ENCODE assay signal across 29 mouse cellular contexts in the genomic region with DNA sequence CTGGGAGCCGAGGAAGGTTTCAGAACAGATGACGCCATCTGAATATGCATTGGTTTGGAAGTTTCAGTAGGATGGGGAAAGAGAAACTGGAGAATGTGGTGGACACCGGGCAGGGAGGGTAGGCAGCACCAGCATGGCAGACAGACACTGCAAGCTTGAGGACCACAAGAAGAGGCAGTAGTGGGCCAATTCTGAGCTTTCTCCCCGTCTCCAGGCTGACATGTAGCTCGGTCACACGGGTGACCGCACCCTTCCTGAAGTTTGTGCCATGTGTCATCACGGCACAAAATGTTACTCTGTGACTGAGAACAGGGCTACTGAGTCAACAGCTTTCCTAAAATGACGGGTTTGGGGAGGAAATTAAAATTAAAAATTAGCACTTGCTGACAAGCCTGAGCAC.
DNase-seq lines count a peak whose midpoint lies in the region; ATAC-seq and TF ChIP-seq lines count a peak whose summit lies in the region.
"Had no signal": no experiment of that assay in that cellular context is flagged by ENCODE, and none has a peak within 500 bp of the region (broad histone marks: within the 10 kb centered on the region; RNA-seq: fewer than 3 reads in every experiment).

No protein-coding gene starts in this region.

- peaks cover 27% of the 10 kb centered on the region for H3K4me1 ChIP-seq in embryonic fibroblast, embryonic 13.5 days (ENCODE audit: control insufficient read depth, insufficient read depth, low read length)

- peak overlapping the region; percentile 75 for H3K27ac ChIP-seq in layer of hippocampus, adult 2 months
- H3K27ac ChIP-seq in embryonic fibroblast, embryonic 13.5 days (ENCODE audit: insufficient read depth, low read length): peak overlapping the region; percentile 99
- H3K27ac ChIP-seq: embryonic facial prominence, embryonic 12.5 days; embryonic facial prominence, embryonic 15.5 days; forebrain, embryonic 12.5 days; heart, embryonic 10.5 days; heart, embryonic 13.5 days; hindbrain, embryonic 12.5 days; hindbrain, embryonic 15.5 days; intestine, embryonic 15.5 days had no signal

- H3ac ChIP-seq in C2C12 (ENCODE audit: control insufficient read depth, insufficient read length, low read depth): peak overlapping the region; percentile 43

- no peak for DNase-seq in layer of hippocampus, adult 2 months (ENCODE audit: low spot score in 2 of 2)
- no peak for DNase-seq in layer of hippocampus, postnatal 36 days
- no peak for DNase-seq in lung, postnatal 4 days
- DNase-seq: adrenal gland, postnatal 10 days; adrenal gland, postnatal 36 days; B cell, adult 2 months; cerebellum, adult 11 months; cerebellum, adult 2 months; cerebellum, adult 9-11 months; cerebellum, postnatal 25 days; gastrocnemius, adult 2 months; gastrocnemius, postnatal 14 days; heart, adult 2 months; heart, postnatal 14 days; kidney, adult 11 months had no signal

- TF ChIP-seq POLR2A in embryonic fibroblast, embryonic 13.5 days (IDR thresholded peaks at IDR 0.05; ENCODE audit: low read depth, low read length): no peak

- no peak for ATAC-seq in frontal cortex, adult (ENCODE audit: low TSS enrichment)
- ATAC-seq: forebrain, embryonic 15.5 days; intestine, embryonic 15.5 days; Patski had no signal

- H3K4me3 ChIP-seq in layer of hippocampus, adult 2 months: no peak overlapping the region
- H3K4me3 ChIP-seq in C2C12 (ENCODE audit: insufficient read depth, poor library complexity, severe bottlenecking): no peak overlapping the region
- no peak overlapping the region for H3K4me3 ChIP-seq in embryonic fibroblast, embryonic 13.5 days (ENCODE audit: insufficient read depth, low read length)
- H3K4me3 ChIP-seq: embryonic facial prominence, embryonic 12.5 days; embryonic facial prominence, embryonic 15.5 days; erythroblast, embryonic 14.5 days; forebrain, embryonic 12.5 days; forebrain, embryonic 15.5 days; gastrocnemius, adult 2 months; heart, adult 2 months; heart, embryonic 10.5 days; heart, embryonic 13.5 days; hindbrain, embryonic 12.5 days; hindbrain, embryonic 15.5 days; intestine, embryonic 15.5 days had no signal

- TF ChIP-seq CTCF in layer of hippocampus, adult 2 months (conservative IDR thresholded peaks at IDR 0.05): no peak
- peak; percentile 3 for TF ChIP-seq CTCF in C2C12 (IDR thresholded peaks at IDR 0.05; ENCODE audit: control insufficient read depth, insufficient read depth, insufficient read length)
- TF ChIP-seq CTCF in embryonic fibroblast, embryonic 13.5 days (IDR thresholded peaks at IDR 0.05; ENCODE audit: borderline replicate concordance, insufficient read depth, low read length): no peak

- no peaks in the 10 kb centered on the region for H3K27me3 ChIP-seq in C2C12 (ENCODE audit: control insufficient read depth, insufficient read depth, insufficient read length)
- H3K27me3 ChIP-seq: forebrain, embryonic 15.5 days; hindbrain, embryonic 15.5 days; intestine, embryonic 15.5 days; Patski had no signal

- no peaks in the 10 kb centered on the region for H3K79me2 ChIP-seq in C2C12 (ENCODE audit: control insufficient read depth, insufficient read depth)

- H3K79me3 ChIP-seq in C2C12 (ENCODE audit: low read depth): no peaks in the 10 kb centered on the region

- no peaks in the 10 kb centered on the region for H3K36me3 ChIP-seq in C2C12 (ENCODE audit: control insufficient read depth, insufficient read depth)
- H3K36me3 ChIP-seq: embryonic facial prominence, embryonic 12.5 days; embryonic facial prominence, embryonic 15.5 days; forebrain, embryonic 12.5 days; forebrain, embryonic 15.5 days; heart, embryonic 10.5 days; heart, embryonic 13.5 days; hindbrain, embryonic 12.5 days; hindbrain, embryonic 15.5 days; intestine, embryonic 15.5 days had no signal

TF ChIP-seq in C2C12, 6 proteins besides CTCF, POLR2A, EP300 and RAD21:
- TF ChIP-seq FOSL1 (IDR thresholded peaks at IDR 0.05; ENCODE audit: insufficient read depth, low read length, poor library complexity, severe bottlenecking) (peak; percentile 5), MAX (IDR thresholded peaks at IDR 0.05) (peak; percentile 52), CEBPB (IDR thresholded peaks at IDR 0.05; ENCODE audit: low read depth) (no peak)
